Mouse (Mus musculus): ENCODE measurements around the gene Chmp1a. TPM values are rescaled to one million over a fixed set of nuclear protein-coding genes. Genes with fewer than 3 reads are reported as not detected.

Gene Chmp1a
- polyA plus RNA-seq (2012; rRNA removed), result 157 and 160 TPM in 2 replicates

DNA sequence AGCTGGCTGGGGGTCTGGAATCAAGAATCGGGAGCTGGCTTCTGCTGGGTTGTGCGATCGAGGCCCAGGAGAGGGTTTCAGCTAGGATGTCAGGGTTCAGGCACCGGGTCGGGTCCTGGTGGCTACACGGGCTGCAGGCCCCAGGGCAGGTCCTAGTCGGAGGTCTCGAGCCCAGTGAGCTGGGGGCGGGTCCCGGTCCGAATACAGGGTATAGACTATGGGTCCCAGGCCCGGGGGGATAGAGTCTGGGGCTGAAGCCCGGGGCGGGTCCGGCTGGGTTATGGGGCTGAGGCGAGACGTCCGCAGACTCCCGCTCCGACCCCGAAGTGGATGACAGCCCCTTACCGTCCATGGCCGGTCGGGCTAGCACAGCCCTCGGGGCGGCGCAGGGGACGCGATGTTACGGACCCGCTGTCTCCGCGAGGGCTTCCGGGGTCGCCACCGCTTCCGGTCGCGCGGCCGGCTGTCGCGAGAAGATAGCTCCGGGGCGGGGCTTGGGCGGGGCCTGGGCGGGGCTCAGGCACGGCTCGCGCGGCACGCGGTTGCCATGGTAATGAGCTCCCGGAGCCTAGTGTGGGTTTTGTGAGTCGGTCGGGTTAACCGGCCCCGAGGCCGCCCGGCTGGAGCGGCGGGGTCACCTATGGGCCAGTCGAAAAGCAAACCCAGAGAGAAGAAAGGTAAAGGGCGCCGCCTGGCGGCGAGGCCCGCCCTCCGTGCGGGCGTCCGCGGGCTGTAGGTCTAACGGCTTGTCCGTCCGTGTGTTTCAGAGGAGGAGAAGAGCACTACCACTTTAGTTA lies at the start of gene Chmp1a, which contains the start of gene Spata33:
Chmp1a (minus strand) TSS at position 443 of the 797 bp plus-strand sequence.
Spata33 (plus strand) TSS at position 512 of the 797 bp plus-strand sequence.

DNA sequence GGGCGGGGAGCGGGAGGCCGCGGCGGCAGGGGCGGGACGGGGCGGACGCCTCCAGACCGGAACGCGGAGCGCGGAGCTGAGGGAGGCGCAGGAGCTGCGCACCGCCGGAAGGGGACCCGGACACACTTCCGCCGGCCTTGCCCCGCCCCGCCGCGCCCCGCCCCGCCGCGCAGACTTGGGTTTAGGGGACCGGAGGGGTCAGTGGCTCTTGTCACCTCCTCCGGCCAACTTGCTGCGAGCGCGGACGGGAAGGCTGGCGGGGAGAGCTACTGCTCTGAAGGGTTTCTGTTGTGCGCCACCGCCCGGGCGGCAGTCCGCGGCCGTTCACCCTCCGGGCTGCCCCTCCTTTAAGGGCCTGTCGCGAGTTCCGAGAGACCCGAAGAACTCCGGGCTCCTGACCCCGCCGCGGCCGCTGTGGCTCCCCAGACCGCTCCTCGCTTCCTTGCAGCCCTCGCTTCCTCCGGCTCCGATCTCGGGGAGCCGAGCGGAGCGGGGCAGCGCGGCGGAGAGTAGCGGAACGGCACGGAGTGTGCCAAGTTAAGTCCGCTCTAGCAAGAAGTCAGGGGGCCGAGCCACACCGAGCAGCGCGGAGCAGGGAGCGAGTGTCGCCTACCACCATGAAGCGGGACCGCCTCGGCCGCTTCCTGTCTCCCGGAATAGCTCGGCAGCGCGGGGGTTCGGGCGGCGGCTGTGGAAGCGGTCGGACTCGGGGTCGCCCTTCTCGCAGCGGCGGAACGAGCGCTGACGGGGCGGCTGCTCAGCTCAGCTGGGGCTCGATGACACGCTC lies 41.7 kb upstream of the Chmp1a start, which contains the start of the genes Zfp276 and Vps9d1:
Zfp276 (plus strand) TSS at position 97 of the 787 bp plus-strand sequence.
Vps9d1 (minus strand) TSS at position 250 of the 787 bp plus-strand sequence.

DNA sequence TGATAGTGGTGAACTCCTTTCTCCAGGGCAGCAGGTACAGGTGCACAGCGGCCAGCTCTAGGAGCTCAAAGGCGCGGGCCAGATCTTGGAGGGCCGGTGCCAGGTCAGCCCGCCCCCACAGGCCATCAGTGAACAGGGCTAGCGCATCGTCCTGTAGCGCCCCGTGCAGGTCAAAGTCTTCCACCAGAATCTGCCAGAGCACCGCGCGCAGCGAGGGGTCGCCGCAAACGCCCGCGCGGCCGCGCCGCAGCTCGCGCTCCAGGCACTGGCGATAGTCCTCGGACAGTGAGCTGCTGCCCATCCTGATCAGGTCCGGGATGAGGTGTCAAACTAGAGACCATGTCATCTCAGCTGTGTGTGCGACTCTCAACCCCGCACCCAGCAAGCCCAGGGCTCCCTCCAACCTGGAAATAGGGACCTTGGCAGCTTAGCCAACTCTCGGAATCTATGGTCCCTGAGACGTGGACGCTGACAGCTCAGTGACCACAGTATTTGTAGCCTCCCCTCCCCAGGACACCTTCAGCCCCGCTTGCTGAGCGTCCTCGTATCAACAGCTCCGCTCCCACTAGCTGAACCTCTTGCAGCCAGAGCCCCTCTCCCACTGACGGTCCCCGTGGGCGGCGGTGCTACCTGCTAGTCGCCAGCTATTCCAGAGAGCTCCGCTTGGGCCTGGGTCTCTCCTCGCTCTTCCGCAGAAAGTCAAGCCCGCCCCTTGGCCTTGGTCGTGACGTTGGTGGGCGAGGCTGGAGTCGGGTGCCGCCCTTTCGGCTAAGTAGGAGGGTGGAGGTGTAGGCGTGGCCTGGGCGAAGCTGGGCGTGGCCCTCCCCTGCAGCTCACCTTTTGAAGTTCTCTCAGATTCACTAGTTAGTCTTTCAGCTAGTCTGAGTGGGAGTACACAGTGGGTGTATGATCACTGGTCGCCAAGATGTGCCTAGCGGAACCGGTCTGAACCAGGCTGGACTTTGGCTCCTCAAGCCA lies 23.2 kb upstream of the Chmp1a start, which contains the start of gene Spata2l:
Spata2l (minus strand) TSS at position 714 of the 978 bp plus-strand sequence.

DNA sequence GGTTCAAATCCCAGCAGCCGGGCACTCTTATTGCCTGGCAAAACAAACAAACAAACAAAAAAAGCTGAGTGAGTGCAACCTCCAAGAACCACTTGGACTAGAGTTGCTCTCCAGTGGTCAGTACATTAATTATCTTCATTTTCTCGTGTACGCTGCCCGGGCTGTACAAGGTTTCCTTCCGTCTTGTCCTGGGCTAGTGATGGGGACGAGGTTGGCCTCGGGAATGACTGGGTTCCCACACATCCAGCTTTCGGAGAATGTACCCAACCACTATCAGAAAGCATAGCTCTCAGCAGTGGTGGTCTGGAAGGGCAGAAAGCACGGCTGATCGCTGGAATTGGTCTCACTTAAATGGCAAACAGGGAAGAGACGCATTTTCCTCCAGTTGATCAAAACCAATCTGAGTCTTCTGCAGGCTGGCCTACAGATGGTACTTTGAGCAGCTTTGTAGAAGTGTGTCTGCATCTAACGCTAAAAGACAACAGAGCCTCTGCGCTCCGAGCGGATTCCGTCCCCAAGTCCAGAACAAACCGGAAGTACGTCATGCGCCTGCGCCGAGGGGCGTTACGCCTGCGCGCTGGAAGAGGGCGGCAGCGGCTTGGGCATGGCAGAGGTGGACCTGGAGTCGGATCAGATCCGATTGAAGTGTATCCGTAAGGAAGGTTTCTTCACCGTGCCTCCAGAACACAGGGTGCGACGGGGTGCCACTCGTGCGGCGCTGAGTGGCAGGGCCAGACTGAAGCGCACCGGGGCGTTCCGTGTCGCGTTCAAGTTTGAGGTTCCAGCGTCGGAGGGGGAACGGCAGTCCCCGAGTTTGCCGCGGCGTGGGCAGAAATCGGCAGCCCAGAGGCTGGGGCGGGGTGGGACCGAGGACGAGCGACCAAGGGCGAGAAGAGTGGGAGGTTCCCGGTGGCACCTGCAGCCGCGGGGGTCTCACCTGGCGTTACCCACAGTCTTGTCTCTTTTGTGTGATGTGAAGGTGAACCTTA lies 12.0 kb upstream of the Chmp1a start, which contains the start of gene Cdk10:
Cdk10 (plus strand) TSS at position 565 of the 989 bp plus-strand sequence.

DNA sequence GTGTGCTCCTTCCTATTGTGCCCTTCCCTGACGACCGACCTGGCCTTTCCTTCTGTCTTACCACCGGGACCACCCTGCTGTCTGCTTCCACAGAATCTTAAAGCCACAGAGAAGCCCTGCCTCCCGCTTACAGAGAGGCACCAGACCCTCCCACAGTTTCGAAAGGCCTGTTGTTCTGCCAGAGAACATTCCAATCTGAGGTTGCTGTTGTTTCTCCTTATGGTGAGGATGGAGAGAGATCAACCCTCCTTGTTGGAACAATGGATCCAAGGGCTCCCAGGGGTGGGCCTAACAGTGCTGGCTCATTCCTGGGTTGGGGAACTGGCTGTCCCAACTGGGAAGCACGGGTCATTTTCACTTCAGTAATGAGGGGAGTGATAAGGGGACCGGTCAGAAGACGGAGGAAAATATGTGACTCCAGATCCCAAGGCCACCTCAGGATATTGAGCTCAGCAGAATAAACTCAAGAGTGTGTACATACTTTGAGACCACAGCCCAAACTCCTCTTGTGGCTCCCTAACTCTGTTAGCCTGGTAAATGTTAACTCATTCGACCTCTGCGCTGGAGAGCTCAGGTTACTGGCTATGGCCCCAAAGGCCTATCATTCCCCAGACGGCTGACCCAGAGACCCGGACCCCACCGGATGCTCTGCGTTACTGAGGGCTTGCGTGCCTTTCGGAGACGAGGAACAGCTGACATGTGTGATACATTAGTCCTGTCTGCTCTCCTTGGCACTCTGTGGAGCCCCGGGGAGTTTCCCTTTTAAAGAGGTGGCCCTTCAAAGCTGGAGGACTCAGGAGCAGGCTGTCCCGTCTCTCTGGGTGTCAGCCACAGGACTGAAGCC lies 26.8 kb downstream of the Chmp1a start, which contains the start of gene Dpep1:
Dpep1 (plus strand) TSS at position 677 of the 844 bp plus-strand sequence.

DNA sequence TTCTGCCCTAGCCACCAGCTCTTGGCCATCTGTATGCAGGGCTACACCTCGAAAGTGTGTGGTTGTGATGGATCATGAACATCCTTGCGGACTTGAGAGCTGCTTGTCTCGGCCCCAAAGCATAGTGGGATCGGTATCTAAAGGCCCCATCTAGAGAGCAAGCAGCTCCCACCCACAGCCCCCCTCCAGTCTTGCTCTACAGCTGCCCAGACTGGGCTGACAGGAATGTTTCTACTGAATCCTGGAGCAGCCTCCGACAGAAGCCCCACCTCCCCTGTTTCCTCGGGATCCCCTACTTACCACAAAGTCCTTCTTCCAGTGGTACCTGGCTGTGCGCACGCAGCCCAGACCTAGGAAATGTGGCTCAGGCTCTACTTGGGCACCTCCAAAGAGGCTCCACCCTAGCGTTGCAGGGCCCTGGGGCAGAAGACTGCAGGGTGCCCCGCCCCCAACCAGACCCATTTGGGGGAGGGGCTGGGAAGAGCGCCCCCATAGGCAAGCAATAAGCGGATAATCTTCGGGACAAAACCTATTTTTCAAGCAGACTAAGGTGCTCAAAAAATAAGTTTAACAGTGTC lies 54.6 kb downstream of the Chmp1a start, which contains the start of gene Sult5a1:
Sult5a1 (minus strand) TSS at position 428 of the 578 bp plus-strand sequence.

Other genes starting within 250 kb of the Chmp1a start
- 58.0 and 61.5 TPM in 2 replicates for gene Ankrd11, start 170.5 kb downstream of the Chmp1a start, polyA plus RNA-seq (2012; rRNA removed)
- 97.8 and 99.0 TPM in 2 replicates for gene Spg7, start 149.8 kb downstream of the Chmp1a start, polyA plus RNA-seq (2012; rRNA removed)
- gene Rpl13, start 110.4 kb downstream of the Chmp1a start, polyA plus RNA-seq (2012; rRNA removed), result 1,827 and 1,858 TPM in 2 replicates
- gene Cpne7, start 95.4 kb downstream of the Chmp1a start, polyA plus RNA-seq (2012; rRNA removed), result 49.1 and 60.3 TPM in 2 replicates
- gene Sult5a1, start 54.4 kb downstream of the Chmp1a start, polyA plus RNA-seq (2012; rRNA removed), result 1.1 and 3.5 TPM in 2 replicates
- gene Dpep1, start 26.5 kb downstream of the Chmp1a start, polyA plus RNA-seq (2012; rRNA removed), result 0.08 and 0.66 TPM in 2 replicates
- 8.2 and 8.8 TPM in 2 replicates for gene Spata33, start 69 bp upstream of the Chmp1a start, polyA plus RNA-seq (2012; rRNA removed)
- 128 TPM in 2 replicates for gene Cdk10, start 12.1 kb upstream of the Chmp1a start, polyA plus RNA-seq (2012; rRNA removed)
- gene Spata2l, start 23.5 kb upstream of the Chmp1a start, polyA plus RNA-seq (2012; rRNA removed), result 8.7 and 8.9 TPM in 2 replicates
- gene Zfp276, start 41.4 kb upstream of the Chmp1a start, polyA plus RNA-seq (2012; rRNA removed), result 31.7 and 34.6 TPM in 2 replicates
- 119 and 125 TPM in 2 replicates for gene Vps9d1, start 41.6 kb upstream of the Chmp1a start, polyA plus RNA-seq (2012; rRNA removed)
- 10.7 and 10.9 TPM in 2 replicates for gene Fanca, start 105.8 kb upstream of the Chmp1a start, polyA plus RNA-seq (2012; rRNA removed)
- 40.7 and 41.0 TPM in 2 replicates for gene Spire2, start 120.0 kb upstream of the Chmp1a start, polyA plus RNA-seq (2012; rRNA removed)
- 365 and 387 TPM in 2 replicates for gene Tcf25, start 161.0 kb upstream of the Chmp1a start, polyA plus RNA-seq (2012; rRNA removed)
- 0.03 and 0.08 TPM in 2 replicates for gene Mc1r, start 194.3 kb upstream of the Chmp1a start, polyA plus RNA-seq (2012; rRNA removed)
- 3,129 and 3,402 TPM in 2 replicates for gene Tubb3, start 198.7 kb upstream of the Chmp1a start, polyA plus RNA-seq (2012; rRNA removed)
- 50.0 and 50.3 TPM in 2 replicates for gene Def8, start 210.8 kb upstream of the Chmp1a start, polyA plus RNA-seq (2012; rRNA removed)